Mouse (Mus musculus) lung, adult 2 months (tissue): ENCODE results near the gene Ptchd3.

ENCODE experiments used
- CTCF ChIP-seq: fragments of 200-500 bp; IDR thresholded peaks from 2 replicates; pipeline ENCODE4 v1.5.1; 2011; ENCODE audit warnings: mild to moderate bottlenecking, low read length, control low read depth; ENCODE audit not compliant: insufficient read depth
- POLR2A ChIP-seq: fragments of 200-500 bp; IDR thresholded peaks from 2 replicates; pipeline ENCODE4 v1.6.1; 2011; ENCODE audit warnings: low read depth, mild to moderate bottlenecking, control low read depth, low read length, borderline replicate concordance; ENCODE audit errors: extremely low read depth

- TF ChIP-seq POLR2A: no peak
- TF ChIP-seq CTCF: no peak
Measured at GRCm38 (mm10) chr11:121794591-121795199, 35.4 kb upstream of the Ptchd3 start.
